Mouse (Mus musculus): Measurements from ENCODE around the gene Bmp7. TPM values are rescaled to one million over a fixed set of nuclear protein-coding genes. Genes with fewer than 3 reads are reported as not detected.

The Bmp7 gene
- 1.5 and 2.8 TPM in 2 replicates for polyA plus RNA-seq (2015; fragmentation: Nextera tagmentation; extraction: Ambion mirVana)

DNA sequence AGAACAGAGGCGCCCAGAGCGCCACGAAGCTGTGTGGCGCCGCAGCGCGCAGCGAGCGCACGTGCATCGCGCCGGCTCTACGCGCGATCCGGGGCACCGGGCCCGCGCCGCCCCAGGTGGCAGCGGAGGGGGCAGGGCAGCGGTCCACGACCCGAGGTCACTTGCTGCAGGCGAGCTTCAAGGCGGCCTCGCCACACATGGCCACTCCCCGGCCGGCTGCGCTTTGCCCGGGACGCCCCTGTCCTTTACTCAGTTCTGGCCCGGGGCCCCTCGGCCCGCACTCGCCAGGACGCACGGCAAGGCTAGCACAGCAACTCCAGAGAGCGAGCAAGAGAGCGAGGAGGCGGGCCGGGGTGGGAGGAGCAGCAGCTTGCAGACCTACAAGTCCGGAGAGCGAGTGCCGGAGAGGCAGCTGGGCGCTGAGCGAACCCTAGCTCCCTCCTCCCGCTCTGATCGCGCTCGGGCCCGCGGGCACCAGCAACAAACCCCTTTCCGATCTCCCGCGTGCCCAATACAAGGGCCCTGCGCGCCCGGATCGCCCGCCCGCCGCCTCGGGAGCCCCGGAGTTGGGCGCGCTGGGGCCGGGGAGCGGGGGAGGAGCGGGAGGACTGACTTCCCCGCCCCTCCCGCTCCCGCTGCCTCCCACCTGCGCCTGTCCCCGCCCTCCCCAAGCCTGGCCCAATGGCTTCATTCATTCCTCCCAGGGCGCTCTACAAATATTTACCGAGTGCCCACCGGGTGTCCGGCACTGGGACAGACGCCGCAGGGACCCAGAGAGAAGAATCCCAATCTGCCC is at the start of gene Bmp7:
TSS of gene Bmp7 (minus strand) at position 319 of the 796 bp plus-strand sequence.

DNA sequence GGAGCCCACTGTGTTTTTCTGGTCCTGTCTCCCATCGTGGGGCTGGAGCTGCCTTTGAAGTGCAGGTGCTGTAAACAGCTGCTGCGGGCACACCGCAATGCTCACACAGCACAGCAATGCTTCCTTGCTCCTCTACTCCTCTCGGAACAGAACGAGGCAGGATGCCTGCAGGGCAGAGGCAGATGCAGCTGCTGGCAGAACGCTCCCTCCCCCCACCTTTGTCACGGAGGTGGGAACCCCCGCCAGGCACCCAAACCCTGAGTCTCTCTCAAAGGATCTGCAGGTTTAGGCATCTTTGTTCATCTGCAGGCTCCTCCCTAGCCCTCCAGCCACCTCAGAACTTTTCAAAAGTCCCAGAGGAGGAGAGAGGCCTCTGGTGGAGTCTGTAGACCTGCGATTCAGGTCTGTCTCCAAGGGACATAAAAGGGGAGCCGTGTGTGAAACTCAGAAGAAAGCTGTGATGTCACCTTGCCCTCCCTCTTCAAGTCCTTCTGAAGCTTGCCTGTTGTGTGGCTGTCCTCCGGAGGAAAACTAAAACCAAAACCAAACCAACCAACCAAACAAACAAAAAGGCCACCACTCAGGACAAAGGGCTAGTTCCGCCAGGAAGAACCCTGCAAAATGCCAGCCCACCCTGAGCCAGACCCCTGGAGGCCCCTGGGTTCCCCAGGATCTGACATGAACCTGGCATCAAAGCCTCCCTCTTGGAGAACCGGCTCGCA is 37.4 kb upstream of the Bmp7 start, which contains the start of gene Spo11:
TSS of gene Spo11 (plus strand) at position 292 of the 722 bp plus-strand sequence.

Small RNA genes lying within 50 kb of the gene (microRNA-seq; reads per million reads assigned to microRNA genes)
- gene Gm22773, result 0 reads per million in 2 experiments

Other genes with a start within 250 kb of the Bmp7 start
- 0.06 and 0.18 TPM in 2 replicates for gene Spo11, start 37.4 kb upstream of the Bmp7 start, polyA plus RNA-seq (2015; fragmentation: Nextera tagmentation; extraction: Ambion mirVana)
- 63.2 and 64.8 TPM in 2 replicates for gene Rae1, start 59.8 kb upstream of the Bmp7 start, polyA plus RNA-seq (2015; fragmentation: Nextera tagmentation; extraction: Ambion mirVana)
- 147 and 161 TPM in 2 replicates for gene Rbm38, start 80.2 kb upstream of the Bmp7 start, polyA plus RNA-seq (2015; fragmentation: Nextera tagmentation; extraction: Ambion mirVana)
- gene Ctcfl, start 179.2 kb upstream of the Bmp7 start, polyA plus RNA-seq (2015; fragmentation: Nextera tagmentation; extraction: Ambion mirVana), result 0.21 and 0.22 TPM in 2 replicates
- 5.9 and 106 TPM in 2 replicates for gene Pck1, start 212.7 kb upstream of the Bmp7 start, polyA plus RNA-seq (2015; fragmentation: Nextera tagmentation; extraction: Ambion mirVana)

All from skeletal muscle tissue, postnatal 0 days (tissue).